Mouse (Mus musculus): Measurements from ENCODE around the gene Zranb3. TPM values are rescaled to one million over a fixed set of nuclear protein-coding genes. Genes with fewer than 3 reads are reported as not detected.

Gene Zranb3
- polyA plus RNA-seq, 1 experiment from 2014 or later = 10.4 TPM

GRCm38 (mm10) chr1:127980911-127981559 lies 121.8 kb downstream of the Zranb3 start:
- H3K9me3 ChIP-seq (ENCODE audit: low read length) = no peaks in the 10 kb centered on the region
- peaks cover 12% of the 10 kb centered on the region for H3K4me1 ChIP-seq (ENCODE audit: insufficient read depth, low read length)
- no peaks in the 10 kb centered on the region for H3K27me3 ChIP-seq (ENCODE audit: insufficient read depth, low read length)
- ATAC-seq (ENCODE audit: low FRiP score, low TSS enrichment) = no peak; the same call in 1 of the 2 replicates
- no peak overlapping the region for H3K4me2 ChIP-seq (replicated peaks; ENCODE audit: low read depth, low read length)
- no peak overlapping the region for H3K4me3 ChIP-seq (ENCODE audit: low read length)
- 0 out of 2 replicates have a peak, but pooled peaks cover under 1% of the 10 kb centered on the region for H3K36me3 ChIP-seq (ENCODE audit: insufficient read depth, low read length)
- no peak overlapping the region for H3K27ac ChIP-seq (ENCODE audit: low read length)
- H3K9ac ChIP-seq (replicated peaks; ENCODE audit: low read length) = no peak overlapping the region
- 20% methylated on average over 2 of the region's 2 CpGs for WGBS

- Histone ChIP-seq H3K4me3 (ENCODE audit: low read length) (no peak overlapping the region), H3K9me3 (ENCODE audit: low read length) (no peaks in the 10 kb centered on the region), H3K9ac (replicated peaks; ENCODE audit: low read length) (no peak overlapping the region), H3K27me3 (ENCODE audit: insufficient read depth, low read length) (no peaks in the 10 kb centered on the region), H3K4me2 (replicated peaks; ENCODE audit: low read depth, low read length) (no peak overlapping the region), H3K4me1 (ENCODE audit: insufficient read depth, low read length) (no peaks in the 10 kb centered on the region), H3K36me3 (ENCODE audit: insufficient read depth, low read length) (0 out of 2 replicates have a peak, but pooled peaks cover 5% of the 10 kb centered on the region), H3K27ac (ENCODE audit: low read length) (no peak overlapping the region)
- no peak for ATAC-seq (ENCODE audit: low FRiP score, low TSS enrichment)
- WGBS = 70% methylated on average over 1 of the region's 1 CpGs
Observed at GRCm38 (mm10) chr1:127978125-127978524, 124.7 kb downstream of the Zranb3 start.

DNA sequence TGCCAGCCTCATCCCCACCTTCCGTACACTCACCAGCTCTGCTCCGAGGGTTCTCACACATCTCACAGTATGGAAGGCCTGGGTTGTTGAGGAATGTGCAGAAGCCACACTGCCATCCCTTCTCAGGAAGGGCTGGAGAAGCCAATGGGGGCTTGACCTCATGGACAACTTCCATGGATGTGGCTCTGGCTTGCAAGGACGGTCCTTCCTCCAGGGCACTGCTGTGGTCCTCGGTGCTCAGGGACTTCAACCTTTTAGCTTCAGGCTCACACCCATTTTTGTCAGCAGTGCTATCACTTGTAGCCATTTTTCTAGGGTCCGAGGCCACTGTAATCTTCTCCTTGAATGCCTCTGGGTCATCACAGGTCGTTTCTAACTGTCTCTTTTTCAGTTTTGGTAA lies 126.7 kb downstream of the Zranb3 start:
- Histone ChIP-seq H3K27ac (ENCODE audit: low read length) (no peak overlapping the region), H3K9ac (replicated peaks; ENCODE audit: low read length) (no peak overlapping the region), H3K4me1 (ENCODE audit: insufficient read depth, low read length) (no peaks in the 10 kb centered on the region), H3K27me3 (ENCODE audit: insufficient read depth, low read length) (no peaks in the 10 kb centered on the region), H3K36me3 (ENCODE audit: insufficient read depth, low read length) (0 out of 2 replicates have a peak, but pooled peaks cover 5% of the 10 kb centered on the region), H3K9me3 (ENCODE audit: low read length) (no peaks in the 10 kb centered on the region), H3K4me3 (ENCODE audit: low read length) (no peak overlapping the region), H3K4me2 (replicated peaks; ENCODE audit: low read depth, low read length) (no peak overlapping the region)
- ATAC-seq (ENCODE audit: low FRiP score, low TSS enrichment) = no peak
- 86% methylated on average over 6 of the region's 6 CpGs for WGBS

GRCm38 (mm10) chr1:127975676-127976075 lies 127.2 kb downstream of the Zranb3 start:
- Histone ChIP-seq H3K36me3 (ENCODE audit: insufficient read depth, low read length) (0 out of 2 replicates have a peak, but pooled peaks cover 5% of the 10 kb centered on the region), H3K4me2 (replicated peaks; ENCODE audit: low read depth, low read length) (no peak overlapping the region), H3K27me3 (ENCODE audit: insufficient read depth, low read length) (no peaks in the 10 kb centered on the region), H3K9me3 (ENCODE audit: low read length) (no peaks in the 10 kb centered on the region), H3K4me3 (ENCODE audit: low read length) (no peak overlapping the region), H3K4me1 (ENCODE audit: insufficient read depth, low read length) (no peaks in the 10 kb centered on the region), H3K27ac (ENCODE audit: low read length) (no peak overlapping the region), H3K9ac (replicated peaks; ENCODE audit: low read length) (no peak overlapping the region)
- WGBS = 83% methylated on average over 2 of the region's 2 CpGs
- ATAC-seq (ENCODE audit: low FRiP score, low TSS enrichment) = no peak

DNA sequence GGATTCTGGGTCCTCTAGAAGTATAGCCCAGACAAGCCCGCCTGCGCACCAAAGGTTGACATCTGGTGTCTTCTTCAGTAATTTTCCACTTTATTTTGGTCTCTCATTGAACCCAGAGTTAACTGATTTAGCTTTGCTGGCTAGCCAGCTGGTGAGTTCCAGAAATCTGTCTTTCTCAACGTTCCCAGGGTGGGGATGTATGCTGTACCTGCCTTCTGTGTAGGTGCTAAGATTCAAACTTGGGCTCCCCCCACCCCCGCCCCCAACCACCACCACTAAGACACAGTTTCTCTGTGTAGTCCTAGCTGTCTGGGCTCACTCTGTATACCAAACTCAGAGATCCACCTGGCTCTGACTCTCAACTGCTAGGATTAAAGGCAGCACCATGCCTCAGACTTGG lies 128.8 kb downstream of the Zranb3 start:
- no peak for ATAC-seq (ENCODE audit: low FRiP score, low TSS enrichment)
- Histone ChIP-seq H3K27ac (ENCODE audit: low read length) (no peak overlapping the region), H3K4me2 (replicated peaks; ENCODE audit: low read depth, low read length) (no peak overlapping the region), H3K9me3 (ENCODE audit: low read length) (no peaks in the 10 kb centered on the region), H3K4me1 (ENCODE audit: insufficient read depth, low read length) (no peaks in the 10 kb centered on the region), H3K27me3 (ENCODE audit: insufficient read depth, low read length) (no peaks in the 10 kb centered on the region), H3K36me3 (ENCODE audit: insufficient read depth, low read length) (0 out of 2 replicates have a peak, but pooled peaks cover 5% of the 10 kb centered on the region), H3K4me3 (ENCODE audit: low read length) (no peak overlapping the region), H3K9ac (replicated peaks; ENCODE audit: low read length) (no peak overlapping the region)
- 93% methylated on average over 4 of the region's 4 CpGs for whole genome bisulfite sequencing

DNA sequence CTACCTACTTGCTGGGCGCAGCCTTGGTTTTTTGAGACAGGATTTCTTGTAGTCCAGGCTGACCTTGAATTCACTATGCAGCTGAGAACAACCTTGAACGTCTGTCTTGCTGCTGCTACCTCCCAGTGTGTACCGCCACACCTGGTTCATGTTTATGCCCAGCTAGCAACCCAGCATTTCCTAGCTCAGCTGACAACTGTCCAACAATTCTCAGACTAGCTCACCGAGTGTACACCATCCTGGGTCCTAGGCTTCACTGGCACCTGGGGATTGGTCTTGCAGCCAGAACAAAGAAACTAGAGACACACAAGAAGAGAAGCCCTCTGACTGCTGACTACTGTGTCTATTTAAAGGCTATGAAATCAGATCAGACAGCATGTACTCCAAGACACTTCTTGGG lies 132.0 kb downstream of the Zranb3 start:
- Histone ChIP-seq H3K27ac (ENCODE audit: low read length) (no peak overlapping the region), H3K27me3 (ENCODE audit: insufficient read depth, low read length) (no peaks in the 10 kb centered on the region), H3K36me3 (ENCODE audit: insufficient read depth, low read length) (0 out of 2 replicates have a peak, but pooled peaks cover 2% of the 10 kb centered on the region), H3K9ac (replicated peaks; ENCODE audit: low read length) (no peak overlapping the region), H3K4me3 (ENCODE audit: low read length) (no peak overlapping the region), H3K4me2 (replicated peaks; ENCODE audit: low read depth, low read length) (no peak overlapping the region), H3K9me3 (ENCODE audit: low read length) (no peaks in the 10 kb centered on the region), H3K4me1 (ENCODE audit: insufficient read depth, low read length) (no peaks in the 10 kb centered on the region)
- ATAC-seq (ENCODE audit: low FRiP score, low TSS enrichment) = no peak
- 86% methylated on average over 4 of the region's 4 CpGs for WGBS

- no peak for ATAC-seq (ENCODE audit: low FRiP score, low TSS enrichment)
- Histone ChIP-seq H3K36me3 (ENCODE audit: insufficient read depth, low read length) (0 out of 2 replicates have a peak, but pooled peaks cover 7% of the 10 kb centered on the region), H3K4me1 (ENCODE audit: insufficient read depth, low read length) (peaks cover 7% of the 10 kb centered on the region), H3K9ac (replicated peaks; ENCODE audit: low read length) (no peak overlapping the region), H3K4me3 (ENCODE audit: low read length) (no peak overlapping the region), H3K27ac (ENCODE audit: low read length) (no peak overlapping the region), H3K27me3 (ENCODE audit: insufficient read depth, low read length) (no peaks in the 10 kb centered on the region), H3K4me2 (replicated peaks; ENCODE audit: low read depth, low read length) (no peak overlapping the region), H3K9me3 (ENCODE audit: low read length) (no peaks in the 10 kb centered on the region)
- WGBS = 89% methylated on average over 3 of the region's 3 CpGs
Observed at GRCm38 (mm10) chr1:127963326-127963725, 139.5 kb downstream of the Zranb3 start.

DNA sequence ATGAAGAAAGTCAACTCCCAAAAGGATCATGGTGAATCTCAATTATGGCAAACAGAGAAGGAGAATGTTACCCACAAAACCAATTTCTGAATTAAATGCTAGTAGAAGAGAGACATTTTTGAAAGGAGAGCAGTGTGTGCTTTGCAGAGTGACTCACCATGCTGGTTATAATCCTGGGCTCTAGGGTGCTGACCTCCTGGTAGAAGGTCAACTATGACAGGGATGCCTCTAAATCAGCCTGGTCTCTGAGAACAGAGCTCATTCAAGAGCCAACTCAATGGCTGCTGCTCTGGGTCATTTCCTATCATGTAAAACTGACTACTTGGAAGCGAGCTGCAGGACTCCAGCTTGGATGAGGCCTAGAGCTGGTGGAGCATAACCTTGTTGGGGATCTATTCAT lies 141.7 kb downstream of the Zranb3 start:
- H3K4me2 ChIP-seq (replicated peaks; ENCODE audit: low read depth, low read length) = no peak overlapping the region
- H3K9ac ChIP-seq (replicated peaks; ENCODE audit: low read length) = no peak overlapping the region
- no peak for ATAC-seq (ENCODE audit: low FRiP score, low TSS enrichment)
- no peaks in the 10 kb centered on the region for H3K9me3 ChIP-seq (ENCODE audit: low read length)
- H3K4me3 ChIP-seq (ENCODE audit: low read length) = no peak overlapping the region
- H3K36me3 ChIP-seq (ENCODE audit: insufficient read depth, low read length) = 0 out of 2 replicates have a peak, but pooled peaks cover 7% of the 10 kb centered on the region
- no peaks in the 10 kb centered on the region for H3K27me3 ChIP-seq (ENCODE audit: insufficient read depth, low read length)
- H3K4me1 ChIP-seq (ENCODE audit: insufficient read depth, low read length) = peaks cover 7% of the 10 kb centered on the region
- 89% methylated on average over 1 of the region's 1 CpGs for WGBS
- H3K27ac ChIP-seq (ENCODE audit: low read length) = no peak overlapping the region

- Histone ChIP-seq H3K4me1 (ENCODE audit: insufficient read depth, low read length) (peaks cover 7% of the 10 kb centered on the region), H3K4me2 (replicated peaks; ENCODE audit: low read depth, low read length) (no peak overlapping the region; the same call in 1 of the 2 replicates), H3K27ac (ENCODE audit: low read length) (peak overlapping the region; percentile 76), H3K27me3 (ENCODE audit: insufficient read depth, low read length) (no peaks in the 10 kb centered on the region), H3K9ac (replicated peaks; ENCODE audit: low read length) (no peak overlapping the region; the same call in 1 of the 2 replicates), H3K36me3 (ENCODE audit: insufficient read depth, low read length) (0 out of 2 replicates have a peak, but pooled peaks cover 7% of the 10 kb centered on the region), H3K4me3 (ENCODE audit: low read length) (no peak overlapping the region), H3K9me3 (ENCODE audit: low read length) (no peaks in the 10 kb centered on the region)
- 33% methylated on average over 7 of the region's 7 CpGs for WGBS
- 0 out of 2 replicates have a peak, but pooled peaks have one; percentile 51 for ATAC-seq (ENCODE audit: low FRiP score, low TSS enrichment)
Observed at GRCm38 (mm10) chr1:127959312-127959718, 143.5 kb downstream of the Zranb3 start.

- Histone ChIP-seq H3K9ac (replicated peaks; ENCODE audit: low read length) (no peak overlapping the region; the same call in 1 of the 2 replicates), H3K27ac (ENCODE audit: low read length) (peak overlapping the region; percentile 76), H3K4me1 (ENCODE audit: insufficient read depth, low read length) (peaks cover 7% of the 10 kb centered on the region), H3K4me3 (ENCODE audit: low read length) (no peak overlapping the region), H3K4me2 (replicated peaks; ENCODE audit: low read depth, low read length) (no peak overlapping the region; the same call in 1 of the 2 replicates), H3K36me3 (ENCODE audit: insufficient read depth, low read length) (peaks cover 9% of the 10 kb centered on the region; the same call in 1 of the 2 replicates), H3K9me3 (ENCODE audit: low read length) (no peaks in the 10 kb centered on the region), H3K27me3 (ENCODE audit: insufficient read depth, low read length) (no peaks in the 10 kb centered on the region)
- 0 out of 2 replicates have a peak, but pooled peaks have one; percentile 61 for ATAC-seq (ENCODE audit: low FRiP score, low TSS enrichment)
- WGBS = 49% methylated on average over 5 of the region's 5 CpGs
Observed at GRCm38 (mm10) chr1:127958801-127959200, 144.0 kb downstream of the Zranb3 start.

Data from kidney, embryonic 16.5 days (tissue).